In genomic region chr11:53461727-53462126, GRCm38 (mm10) we compare ENCODE assay signal across 13 mouse cellular contexts. TPM values are rescaled to one million over a fixed set of nuclear protein-coding genes. Genes with fewer than 3 reads are reported as not detected.
DNase-seq lines count a peak whose midpoint lies in the region; ATAC-seq lines count a peak whose summit lies in the region.
"Had no signal": no experiment of that assay in that cellular context is flagged by ENCODE, and none has a peak within 500 bp of the region (broad histone marks: within the 10 kb centered on the region; RNA-seq: fewer than 3 reads in every experiment).

No protein-coding gene starts in this region.

- peak; percentile 81 for ATAC-seq in megakaryocyte-erythroid progenitor cell, adult 5-6 weeks (replicated peaks; ENCODE audit: low FRiP score, low TSS enrichment, poor library complexity, severe bottlenecking)
- ATAC-seq: intestine, embryonic 16.5 days had no signal

- peak; percentile 36 to 57 for DNase-seq in adrenal gland, adult (ENCODE audit: inconsistent age in 2 of 2, low spot score in 1 of 2)
- DNase-seq in adrenal gland, adult 18-20 months (ENCODE audit: low spot score in 2 of 2): no peak
- peak; percentile 75 for DNase-seq in kidney, adult 9 months
- DNase-seq in kidney, postnatal 10 days: no peak
- DNase-seq in liver: peak; percentile 49
- no peak for DNase-seq in right cerebral cortex, postnatal 10 days (ENCODE audit: low spot score in 2 of 2)
- no peak for DNase-seq in frontal cortex, postnatal 10 days (ENCODE audit: low spot score in 2 of 2)
- DNase-seq: cerebellum, adult 18-20 months had no signal

RNA-seq across cellular contexts. Expression of gene Shroom1, which starts 4.7 kb away (rescaled TPM):
- 10 to 100 TPM in 1 of 2 experiments, 1 to 10 TPM in 1; 3.7 to 10.9 TPM for total RNA-seq in adrenal gland, adult 18-20 months (2021)
- total RNA-seq in megakaryocyte-erythroid progenitor cell, adult 5-6 weeks (2014; fragmentation: Nextera tagmentation): not detected in 2 replicates
- not detected in 2 replicates for total RNA-seq in megakaryocyte-erythroid progenitor cell, adult 5-6 weeks (2017)

RNA-seq across cellular contexts. Expression of gene Gm10447, which starts 4.8 kb away (rescaled TPM):
- under 1 TPM in 1 of 2 experiments, not detected in 1; 0.27 TPM for total RNA-seq in adrenal gland, adult 18-20 months (2021)
- not detected in 2 replicates for total RNA-seq in megakaryocyte-erythroid progenitor cell, adult 5-6 weeks (2014; fragmentation: Nextera tagmentation)
- total RNA-seq in megakaryocyte-erythroid progenitor cell, adult 5-6 weeks (2017): not detected in 2 replicates
- total RNA-seq: gastrocnemius, postnatal 4 days; left cerebral cortex, postnatal 10 days; midbrain, postnatal 0 days had no signal

RNA-seq across cellular contexts. Expression of gene Gm9837, which starts 8.6 kb away (rescaled TPM):
- not detected for total RNA-seq in adrenal gland, adult 18-20 months (2021)
- not detected in 2 replicates for total RNA-seq in megakaryocyte-erythroid progenitor cell, adult 5-6 weeks (2014; fragmentation: Nextera tagmentation)
- total RNA-seq in megakaryocyte-erythroid progenitor cell, adult 5-6 weeks (2017): not detected in 2 replicates
- total RNA-seq: gastrocnemius, postnatal 4 days; left cerebral cortex, postnatal 10 days; midbrain, postnatal 0 days had no signal

RNA-seq across cellular contexts. Expression of gene Gm9945, which starts 18.2 kb away (rescaled TPM):
- total RNA-seq in adrenal gland, adult 18-20 months (2021): not detected
- not detected in 2 replicates for total RNA-seq in megakaryocyte-erythroid progenitor cell, adult 5-6 weeks (2014; fragmentation: Nextera tagmentation)
- total RNA-seq in megakaryocyte-erythroid progenitor cell, adult 5-6 weeks (2017): not detected in 2 replicates
- total RNA-seq: gastrocnemius, postnatal 4 days; midbrain, postnatal 0 days had no signal

RNA-seq across cellular contexts. Expression of gene Sowaha, which starts 18.3 kb away (rescaled TPM):
- under 1 TPM; 0.19 to 0.30 TPM for total RNA-seq in adrenal gland, adult 18-20 months (2021)
- 3.9 and 7.0 TPM in 2 replicates for total RNA-seq in megakaryocyte-erythroid progenitor cell, adult 5-6 weeks (2014; fragmentation: Nextera tagmentation)
- 3.7 and 4.7 TPM in 2 replicates for total RNA-seq in megakaryocyte-erythroid progenitor cell, adult 5-6 weeks (2017)

Comparison
In these comparisons a context has a peak if more than half of its experiments do, and no peak if none do; other contexts are left out.
1. DNase-seq: peak in adrenal gland, adult (2 of 2), kidney, adult 9 months (single experiment) and liver (single experiment); none in adrenal gland, adult 18-20 months (0 of 2), kidney, postnatal 10 days (single experiment), right cerebral cortex, postnatal 10 days (0 of 2) and frontal cortex, postnatal 10 days (0 of 2).
2. RNA of gene Shroom1, which starts 4.7 kb away (total RNA-seq): 3.7 to 10.9 TPM in adrenal gland, adult 18-20 months; not detected in megakaryocyte-erythroid progenitor cell, adult 5-6 weeks; every median in the first group is over 4 times any median in the second.